ENCODE assay signal across 29 mouse cellular contexts in the genomic region with DNA sequence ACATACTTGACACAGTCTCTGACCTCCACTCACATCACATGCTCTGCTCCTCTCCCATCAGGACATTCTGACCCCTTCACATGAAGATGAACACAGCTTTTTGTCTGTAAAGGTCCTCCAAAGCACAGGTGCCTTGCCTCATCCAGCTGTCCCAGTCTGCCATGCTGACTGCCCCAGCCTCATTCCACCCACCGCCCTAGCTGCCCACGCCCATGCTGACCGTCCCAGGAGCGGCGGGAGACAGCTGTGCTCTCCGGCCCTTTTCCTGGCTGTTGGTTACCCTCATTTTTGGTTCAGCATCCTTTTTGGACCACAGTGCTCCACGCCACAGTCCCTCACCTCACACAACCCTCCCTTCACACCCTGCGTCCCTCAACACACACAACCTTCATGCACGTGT. TPM values are rescaled to one million over a fixed set of nuclear protein-coding genes. Genes with fewer than 3 reads are reported as not detected.
"Had no signal": no experiment of that assay in that cellular context is flagged by ENCODE, and none has a peak within 500 bp of the region (broad histone marks: within the 10 kb centered on the region; RNA-seq: fewer than 3 reads in every experiment).

No protein-coding gene starts in this region.

- H3K9me3 ChIP-seq: embryonic facial prominence, embryonic 10.5 days; embryonic facial prominence, embryonic 12.5 days; embryonic facial prominence, embryonic 13.5 days; embryonic facial prominence, embryonic 15.5 days; forebrain, embryonic 10.5 days; forebrain, embryonic 12.5 days; forebrain, embryonic 13.5 days; forebrain, embryonic 15.5 days had no signal

- DNase-seq: cerebellum, adult 2 months; cerebellum, adult 8-10 months; cerebellum, adult 9-10 months; cerebellum, adult 9-11 months; cerebellum, postnatal 10 days; cerebellum, postnatal 14 days; cerebellum, postnatal 25 days; cerebellum, postnatal 36 days; embryo, embryonic 11 days; forebrain, postnatal 0 days; gastrocnemius, adult 2 months; gastrocnemius, postnatal 10 days; gastrocnemius, postnatal 14 days; gastrocnemius, postnatal 36 days; heart, adult 11 months; heart, adult 18-20 months; heart, adult 2 months had no signal

- H3K27me3 ChIP-seq: embryonic facial prominence, embryonic 12.5 days; embryonic facial prominence, embryonic 13.5 days; embryonic facial prominence, embryonic 15.5 days; forebrain, embryonic 12.5 days; forebrain, embryonic 13.5 days; forebrain, embryonic 15.5 days had no signal

- H3K9ac ChIP-seq: embryonic facial prominence, embryonic 12.5 days; embryonic facial prominence, embryonic 13.5 days; embryonic facial prominence, embryonic 15.5 days; forebrain, embryonic 12.5 days; forebrain, embryonic 13.5 days; forebrain, embryonic 15.5 days; forebrain, postnatal 0 days had no signal

- H3K27ac ChIP-seq: embryonic facial prominence, embryonic 10.5 days; embryonic facial prominence, embryonic 12.5 days; embryonic facial prominence, embryonic 13.5 days; embryonic facial prominence, embryonic 15.5 days; forebrain, embryonic 10.5 days; forebrain, embryonic 12.5 days; forebrain, embryonic 13.5 days; forebrain, embryonic 15.5 days; gastrocnemius, adult 2 months; heart, adult 2 months had no signal

- H3K4me3 ChIP-seq: embryonic facial prominence, embryonic 10.5 days; embryonic facial prominence, embryonic 12.5 days; embryonic facial prominence, embryonic 13.5 days; embryonic facial prominence, embryonic 15.5 days; erythroblast, embryonic 14.5 days; forebrain, embryonic 10.5 days; forebrain, embryonic 12.5 days; forebrain, embryonic 13.5 days; forebrain, embryonic 15.5 days; gastrocnemius, adult 2 months; heart, adult 2 months had no signal

- H3K4me1 ChIP-seq: embryonic facial prominence, embryonic 12.5 days; forebrain, embryonic 13.5 days; forebrain, embryonic 15.5 days had no signal

- ATAC-seq: forebrain, embryonic 13.5 days; forebrain, embryonic 14.5 days; forebrain, embryonic 15.5 days; forebrain, embryonic 16.5 days; forebrain, postnatal 0 days had no signal

- H3K4me2 ChIP-seq: embryonic facial prominence, embryonic 12.5 days; embryonic facial prominence, embryonic 13.5 days; embryonic facial prominence, embryonic 15.5 days; forebrain, embryonic 12.5 days; forebrain, embryonic 13.5 days; forebrain, embryonic 15.5 days had no signal

RNA-seq across cellular contexts. Expression of a gene that starts 17.4 kb away (rescaled TPM):
- total RNA-seq: granulocyte monocyte progenitor cell, adult 5-6 weeks had no signal
- polyA plus RNA-seq: erythroblast, embryonic 14.5 days had no signal
